Mouse (Mus musculus) liver, embryonic 16.5 days (tissue): ENCODE measurements around the gene Depdc5. TPM values are rescaled to one million over a fixed set of nuclear protein-coding genes. Genes with fewer than 3 reads are reported as not detected.
A peak's percentile ranks its signal among the peaks of the same experiment; 100 is the strongest.

Experiments used
- ATAC-seq: fragments of 200-750 bp; cut with Nextera tagmentation; 2 replicates; pipeline ENCODE4 v1.8.0; 2017; ENCODE audit warnings: low read depth, mild to moderate bottlenecking, moderate number of reproducible peaks, moderate library complexity
- H3K27ac ChIP-seq: fragments of 300-500 bp; sonication (generic); 2 replicates; pipeline ENCODE4 v1.5.1; 2014; ENCODE audit warnings: mild to moderate bottlenecking, low read length
- H3K27me3 ChIP-seq: fragments of 300-500 bp; sonication (generic); 2 replicates; pipeline ENCODE4 v1.6.1; 2014; ENCODE audit warnings: low read depth, low read length, mixed read lengths; ENCODE audit not compliant: control insufficient read depth, insufficient read depth
- H3K36me3 ChIP-seq: fragments of 300-500 bp; sonication (generic); 2 replicates; pipeline ENCODE4 v1.6.1; 2014; ENCODE audit warnings: mild to moderate bottlenecking; ENCODE audit not compliant: control insufficient read depth, insufficient read depth
- H3K4me1 ChIP-seq: fragments of 300-500 bp; sonication (generic); 2 replicates; pipeline ENCODE4 v1.6.1; 2014; ENCODE audit warnings: low read depth, low read length, mixed read lengths; ENCODE audit not compliant: control insufficient read depth
- H3K4me2 ChIP-seq: fragments of 300-500 bp; sonication (generic); 2 replicates; pipeline ENCODE4 v1.6.1; 2014; ENCODE audit warnings: low read depth, low read length, mixed read lengths
- H3K4me3 ChIP-seq: fragments of 300-500 bp; sonication (generic); 2 replicates; pipeline ENCODE4 v1.5.1; 2014; ENCODE audit warnings: low read depth, mild to moderate bottlenecking, low read length
- H3K9ac ChIP-seq: fragments of 300-500 bp; sonication (generic); 2 replicates; pipeline ENCODE4 v1.6.1; 2014; ENCODE audit warnings: low read depth, low read length
- H3K9me3 ChIP-seq: fragments of 300-500 bp; sonication (generic); replicated peaks from 2 replicates; pipeline ENCODE4 v1.6.1; 2016; ENCODE audit warnings: low read length; ENCODE audit not compliant: control insufficient read depth
- WGBS: fragments of 180-500 bp; shearing (Covaris S2); extraction: QIAGEN DNeasy Blood & Tissue Kit; methylation state at CpG from one replicate; pipeline ENCODE4 v1.1.7; 2014; ENCODE audit not compliant: insufficient replicate concordance; 5-methylcytosine and 5-hydroxymethylcytosine counted together
- polyA plus RNA-seq: library from polyadenylated mRNA; unstranded; fragments of >200 nt; fragmentation: Nextera tagmentation; extraction: Ambion mirVana; gene quantifications from 2 replicates; pipeline ENCODE4 v1.2.1, GENCODE M21; 2015

The Depdc5 gene
- polyA plus RNA-seq, 1 experiment from 2014 or later, result 8.0 TPM

DNA sequence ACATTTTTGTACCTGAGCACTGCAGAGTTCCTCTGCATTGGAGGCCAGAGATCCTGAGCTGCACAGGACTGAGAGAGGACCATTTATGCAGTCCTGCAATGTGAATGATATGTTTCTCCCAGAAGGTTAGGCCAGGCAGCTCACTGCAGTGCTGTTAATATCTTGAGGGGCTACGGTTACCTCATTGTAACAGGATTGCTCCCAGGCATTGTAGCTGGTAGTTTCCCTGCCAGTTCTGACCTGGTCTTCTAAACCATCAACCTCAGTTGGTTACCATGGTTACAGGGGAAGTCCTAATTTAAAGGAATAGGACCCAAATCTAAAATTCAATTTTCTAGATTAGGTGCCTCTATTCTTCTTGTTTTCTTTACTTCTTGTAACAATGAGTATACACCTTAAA is 121.9 kb downstream of the Depdc5 start:
- Histone ChIP-seq H3K27me3 (no peaks in the 10 kb centered on the region), H3K4me1 (no peaks in the 10 kb centered on the region), H3K27ac (no peak overlapping the region), H3K9ac (no peak overlapping the region), H3K9me3 (no peaks in the 10 kb centered on the region), H3K36me3 (peaks cover 13% of the 10 kb centered on the region), H3K4me2 (no peak overlapping the region), H3K4me3 (no peak overlapping the region)
- ATAC-seq, result no peak
- WGBS, result 82% methylated on average over 1 of the region's 1 CpGs

DNA sequence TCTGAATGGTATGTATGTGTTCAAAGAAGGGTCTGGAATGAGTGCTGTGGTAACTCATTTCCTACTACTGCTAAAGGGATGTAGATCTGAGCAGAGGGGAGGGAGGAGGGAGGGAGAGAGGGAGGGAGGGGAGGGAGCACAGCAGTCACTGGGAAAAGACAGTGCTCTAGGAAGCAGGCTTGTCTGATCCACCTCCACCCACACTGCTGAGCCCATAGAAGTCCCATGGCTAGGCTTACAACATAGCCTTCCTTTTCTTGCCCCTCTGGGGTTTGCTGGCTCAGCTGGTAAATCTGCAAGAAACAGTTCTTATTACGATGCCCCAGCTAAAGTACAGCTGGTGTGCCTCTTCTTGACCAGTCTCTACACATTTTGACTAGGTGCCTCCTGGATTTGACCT is 124.4 kb downstream of the Depdc5 start:
- Histone ChIP-seq H3K9ac (no peak overlapping the region), H3K9me3 (no peaks in the 10 kb centered on the region), H3K27ac (no peak overlapping the region), H3K4me3 (no peak overlapping the region), H3K4me1 (no peaks in the 10 kb centered on the region), H3K27me3 (no peaks in the 10 kb centered on the region), H3K36me3 (peaks cover 13% of the 10 kb centered on the region), H3K4me2 (no peak overlapping the region)
- no peak for ATAC-seq
- 63% methylated on average over 1 of the region's 1 CpGs for WGBS

DNA sequence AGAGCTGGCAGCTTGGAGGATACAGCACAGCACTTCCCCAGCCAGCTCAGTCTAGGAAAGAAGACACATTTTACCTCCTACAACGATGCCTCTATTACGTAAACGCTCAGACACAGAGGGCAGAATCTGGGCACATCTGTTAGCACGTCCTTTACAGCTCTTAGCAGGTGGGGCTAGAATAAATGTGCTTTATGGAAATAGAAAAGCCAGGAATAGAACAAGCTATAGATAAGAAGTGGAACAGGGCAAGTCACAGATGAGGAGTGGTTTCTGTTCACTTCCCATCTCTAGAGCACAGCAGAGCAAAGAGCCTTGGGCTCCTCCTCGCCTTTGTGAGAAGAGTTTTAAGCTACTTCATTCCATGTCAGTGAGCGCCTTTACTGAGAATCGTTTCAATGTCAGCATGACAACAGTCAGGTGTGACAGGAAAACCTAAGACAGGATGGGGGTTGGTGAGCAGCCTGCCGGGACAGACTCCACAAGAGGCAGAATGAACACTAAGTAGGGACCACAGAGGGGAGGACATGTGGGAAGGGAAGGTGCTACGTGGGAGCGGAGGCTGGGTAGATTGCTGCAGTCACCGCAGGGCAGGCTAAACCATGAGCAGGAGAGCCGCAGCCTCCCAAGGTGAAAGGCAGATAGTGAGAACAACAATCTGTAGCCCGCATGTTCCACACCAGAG is 126.6 kb downstream of the Depdc5 start:
- Histone ChIP-seq H3K27me3 (no peaks in the 10 kb centered on the region), H3K4me3 (no peak overlapping the region), H3K27ac (no peak overlapping the region), H3K36me3 (peaks cover 3% of the 10 kb centered on the region; the same call in 1 of the 2 replicates), H3K9ac (no peak overlapping the region), H3K9me3 (no peaks in the 10 kb centered on the region), H3K4me1 (no peaks in the 10 kb centered on the region), H3K4me2 (no peak overlapping the region)
- no peak for ATAC-seq
- 70% methylated on average over 13 of the region's 13 CpGs for WGBS

DNA sequence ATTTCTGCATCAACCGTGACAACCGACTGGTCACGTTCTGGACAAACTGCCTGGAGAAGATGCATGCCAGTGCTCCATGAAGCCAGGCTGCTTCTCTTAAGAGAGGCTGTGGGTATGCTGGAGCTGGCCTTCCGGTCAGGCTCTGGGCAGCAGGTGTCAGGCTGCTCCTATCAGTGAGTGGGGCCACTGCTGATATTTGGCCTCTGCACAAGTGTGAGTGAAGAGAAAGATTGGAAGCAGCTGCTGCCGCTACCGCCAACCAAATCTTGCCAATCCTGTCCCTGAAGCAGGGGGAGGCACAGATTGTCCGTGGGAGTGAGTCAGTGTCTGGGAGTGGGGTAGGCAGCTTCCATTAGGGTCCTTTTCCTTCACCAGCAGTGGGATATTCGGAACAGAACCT is 127.7 kb downstream of the Depdc5 start:
- WGBS, result 75% methylated on average over 8 of the region's 8 CpGs
- H3K9ac ChIP-seq, result no peak overlapping the region
- no peaks in the 10 kb centered on the region for H3K4me1 ChIP-seq
- no peak overlapping the region for H3K4me3 ChIP-seq
- H3K27me3 ChIP-seq, result no peaks in the 10 kb centered on the region
- no peak overlapping the region for H3K27ac ChIP-seq
- no peak overlapping the region for H3K4me2 ChIP-seq
- H3K9me3 ChIP-seq, result no peaks in the 10 kb centered on the region
- peaks cover 3% of the 10 kb centered on the region; the same call in 1 of the 2 replicates for H3K36me3 ChIP-seq
- ATAC-seq, result no peak

DNA sequence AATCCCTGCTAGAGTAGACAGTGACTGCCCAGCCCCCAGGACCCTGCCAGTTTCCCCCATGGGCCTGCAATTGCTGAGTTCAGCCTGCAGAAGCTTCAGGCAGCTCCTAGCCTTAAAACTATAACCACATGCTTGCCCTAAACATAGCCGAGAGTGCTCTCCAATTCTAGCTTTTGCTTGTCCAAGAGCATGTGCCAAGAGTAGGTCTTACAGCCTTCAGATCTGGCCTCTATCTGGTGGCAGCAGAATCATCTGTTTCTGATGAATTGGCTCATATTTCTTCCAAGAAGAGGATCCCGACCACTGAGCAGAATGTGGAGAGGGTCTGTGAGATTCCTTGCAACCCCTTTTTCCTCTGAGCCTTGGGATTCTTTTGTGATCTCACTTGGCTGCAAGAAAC is 131.0 kb downstream of the Depdc5 start:
- Histone ChIP-seq H3K4me3 (no peak overlapping the region), H3K4me2 (no peak overlapping the region), H3K36me3 (no peaks in the 10 kb centered on the region), H3K27me3 (no peaks in the 10 kb centered on the region), H3K4me1 (no peaks in the 10 kb centered on the region), H3K9ac (no peak overlapping the region), H3K9me3 (no peaks in the 10 kb centered on the region), H3K27ac (no peak overlapping the region)
- no peak for ATAC-seq
- WGBS, result 57% methylated on average over 2 of the region's 2 CpGs

DNA sequence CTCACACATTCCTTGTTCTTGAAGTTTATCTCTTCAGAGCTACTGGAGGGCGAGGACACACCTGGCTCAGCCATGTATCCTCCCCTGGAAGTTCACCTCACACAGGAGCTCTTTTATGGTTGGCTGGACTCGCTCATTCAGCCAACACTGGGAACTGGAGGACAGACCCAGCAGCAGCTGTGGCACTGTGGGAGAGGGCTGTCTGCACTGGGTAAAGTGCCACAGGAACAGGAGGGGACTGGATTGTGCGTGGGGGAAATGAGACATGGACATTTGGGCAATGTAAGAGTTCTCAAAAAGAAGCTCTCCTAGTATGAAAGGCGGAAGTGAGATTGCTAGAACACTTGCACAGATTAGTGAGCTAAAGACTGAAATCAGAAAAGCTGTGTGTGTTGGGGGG is 132.3 kb downstream of the Depdc5 start:
- 59% methylated on average over 4 of the region's 4 CpGs for WGBS
- no peaks in the 10 kb centered on the region for H3K4me1 ChIP-seq
- H3K4me3 ChIP-seq, result no peak overlapping the region
- no peaks in the 10 kb centered on the region for H3K9me3 ChIP-seq
- no peaks in the 10 kb centered on the region for H3K36me3 ChIP-seq
- H3K4me2 ChIP-seq, result no peak overlapping the region
- no peak overlapping the region for H3K9ac ChIP-seq
- no peaks in the 10 kb centered on the region for H3K27me3 ChIP-seq
- H3K27ac ChIP-seq, result no peak overlapping the region
- no peak for ATAC-seq

DNA sequence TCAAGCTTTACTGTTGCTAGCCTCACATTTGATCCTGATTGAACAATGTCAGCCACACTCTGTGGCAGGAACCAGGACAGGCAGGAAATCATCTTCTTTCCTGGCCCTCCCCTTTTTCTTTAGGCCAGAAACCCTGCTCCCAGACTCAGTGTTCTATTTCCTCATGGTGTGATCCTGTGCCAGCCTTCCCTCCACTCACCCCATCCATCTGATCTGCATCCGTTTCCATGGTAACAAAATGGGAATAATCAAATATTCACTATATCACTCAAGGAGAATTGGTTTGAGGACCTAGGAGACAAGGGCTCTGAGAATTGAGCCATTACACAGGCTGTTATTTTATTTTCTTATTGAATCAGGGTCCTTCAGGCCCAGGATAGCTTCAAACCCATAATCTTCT is 133.1 kb downstream of the Depdc5 start:
- 64% methylated on average over 1 of the region's 1 CpGs for WGBS
- Histone ChIP-seq H3K9me3 (no peaks in the 10 kb centered on the region), H3K27ac (no peak overlapping the region), H3K4me3 (no peak overlapping the region), H3K27me3 (no peaks in the 10 kb centered on the region), H3K4me1 (no peaks in the 10 kb centered on the region), H3K36me3 (no peaks in the 10 kb centered on the region), H3K9ac (no peak overlapping the region), H3K4me2 (no peak overlapping the region)
- no peak for ATAC-seq

DNA sequence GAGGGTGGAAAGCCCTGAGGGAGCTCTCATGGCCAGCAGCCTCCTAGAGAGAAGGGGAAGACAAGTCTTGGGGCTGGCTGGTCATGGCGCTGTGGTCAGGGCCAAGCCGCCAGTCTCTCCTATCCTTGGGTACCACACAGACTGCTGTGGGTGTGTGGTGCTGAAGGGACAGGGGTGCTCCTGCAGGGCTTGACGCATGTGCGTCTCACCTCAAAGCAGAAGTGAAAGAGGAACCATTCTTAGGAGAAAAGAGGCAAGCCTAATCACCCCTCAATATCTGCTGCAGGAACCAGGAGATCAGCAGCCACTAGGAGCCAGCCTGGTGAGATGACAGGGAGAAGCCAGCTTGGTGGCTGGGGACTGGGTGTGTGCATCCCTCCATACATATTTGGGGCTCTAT is 134.2 kb downstream of the Depdc5 start:
- 2% methylated on average over 4 of the region's 4 CpGs for WGBS
- Histone ChIP-seq H3K36me3 (no peaks in the 10 kb centered on the region), H3K9ac (no peak overlapping the region), H3K4me3 (no peak overlapping the region), H3K4me2 (no peak overlapping the region), H3K27me3 (no peaks in the 10 kb centered on the region), H3K4me1 (no peaks in the 10 kb centered on the region), H3K27ac (no peak overlapping the region), H3K9me3 (no peaks in the 10 kb centered on the region)
- peak; percentile 13; the same call in 1 of the 2 replicates for ATAC-seq

DNA sequence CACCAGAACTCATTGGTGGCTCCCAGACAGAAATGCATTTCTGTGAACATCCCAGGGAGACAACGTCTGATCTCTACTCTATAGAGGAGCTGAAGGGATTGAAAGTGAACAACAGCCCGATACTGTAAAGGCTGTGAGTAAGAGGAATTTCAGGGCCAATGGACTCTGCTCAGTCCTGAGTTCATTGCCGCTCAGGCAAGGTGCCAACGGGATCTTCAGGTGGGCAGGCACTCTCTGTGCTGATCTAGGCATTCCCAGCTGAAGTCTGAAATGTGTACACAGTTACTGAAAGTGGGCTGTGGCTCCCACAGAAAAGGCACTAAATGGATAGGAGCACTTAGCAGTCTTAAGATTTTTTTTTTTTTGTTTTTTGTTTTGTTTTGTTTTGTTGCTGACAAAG is 135.3 kb downstream of the Depdc5 start:
- Histone ChIP-seq H3K27me3 (no peaks in the 10 kb centered on the region), H3K4me3 (no peak overlapping the region), H3K9ac (no peak overlapping the region), H3K36me3 (no peaks in the 10 kb centered on the region), H3K27ac (no peak overlapping the region), H3K4me1 (no peaks in the 10 kb centered on the region), H3K4me2 (no peak overlapping the region), H3K9me3 (no peaks in the 10 kb centered on the region)
- ATAC-seq, result peak; percentile 56; the same call in 1 of the 2 replicates
- 62% methylated on average over 4 of the region's 4 CpGs for WGBS
